Mouse (Mus musculus): ENCODE measurements around the gene Nacad.
A peak's percentile ranks its signal among the peaks of the same experiment; 100 is the strongest.
"Not testable (repeated sequence)": the region's sequence is repeated elsewhere in the genome, so short reads cannot be mapped to it uniquely, and the experiment has no call there.

Nacad gene

GRCm38 (mm10) chr11:6605491-6606399 lies at the start of gene Nacad:
Gene Nacad, minus strand, starts transcription at chr11:6606053.
- peak; percentile 77 for DNase-seq

GRCm38 (mm10) chr11:6654903-6655302 lies 49.0 kb upstream of the Nacad start:
- DNase-seq, result peak; percentile 95

- DNase-seq, result not testable (repeated sequence)
These were observed 47.1 kb upstream of the Nacad start for GRCm38 (mm10) chr11:6652978-6653377.

GRCm38 (mm10) chr11:6650519-6650918 lies 44.7 kb upstream of the Nacad start:
- DNase-seq, result no peak

- no peak for DNase-seq
These were observed 42.2 kb upstream of the Nacad start for GRCm38 (mm10) chr11:6647831-6648724.

- DNase-seq, result no peak
These were observed 38.7 kb upstream of the Nacad start for GRCm38 (mm10) chr11:6644566-6644965.

- no peak for DNase-seq
These were observed 33.2 kb upstream of the Nacad start for GRCm38 (mm10) chr11:6639072-6639471.

GRCm38 (mm10) chr11:6638537-6638936 lies 32.7 kb upstream of the Nacad start, which contains the start of gene Wap:
Gene Wap, minus strand, starts transcription at chr11:6638637.
- DNase-seq, result no peak

- DNase-seq, result no peak
These were observed 30.3 kb upstream of the Nacad start for GRCm38 (mm10) chr11:6636150-6636549.

GRCm38 (mm10) chr11:6629655-6630054 lies 23.8 kb upstream of the Nacad start:
- no peak for DNase-seq

- DNase-seq, result peak; percentile 45
These were observed 22.7 kb upstream of the Nacad start for GRCm38 (mm10) chr11:6628568-6628967.

GRCm38 (mm10) chr11:6627731-6628130 lies 21.9 kb upstream of the Nacad start:
- DNase-seq, result no peak

GRCm38 (mm10) chr11:6626388-6626772 lies 20.5 kb upstream of the Nacad start:
- DNase-seq, result no peak

GRCm38 (mm10) chr11:6625478-6626387 lies 19.9 kb upstream of the Nacad start, which contains the start of gene Tbrg4:
Gene Tbrg4, minus strand, starts transcription at chr11:6626067.
- DNase-seq, result peak; percentile 93

- no peak for DNase-seq
These were observed 18.9 kb upstream of the Nacad start for GRCm38 (mm10) chr11:6624619-6625382.

GRCm38 (mm10) chr11:6623704-6624103 lies 17.9 kb upstream of the Nacad start:
- DNase-seq, result no peak

GRCm38 (mm10) chr11:6615250-6616205 lies 9.7 kb upstream of the Nacad start:
- DNase-seq, result no peak

GRCm38 (mm10) chr11:6605021-6605481 lies 802 bp downstream of the Nacad start:
- peak; percentile 47 for DNase-seq

GRCm38 (mm10) chr11:6604604-6604936 lies 1.3 kb downstream of the Nacad start:
- DNase-seq, result no peak

- peak; percentile 72 for DNase-seq
These were observed 1.8 kb downstream of the Nacad start for GRCm38 (mm10) chr11:6603887-6604603.

Data from right cerebral cortex, postnatal 4 days (tissue).